Mouse (Mus musculus): ENCODE measurements around the gene Pard6b.

Pard6b gene

DNA sequence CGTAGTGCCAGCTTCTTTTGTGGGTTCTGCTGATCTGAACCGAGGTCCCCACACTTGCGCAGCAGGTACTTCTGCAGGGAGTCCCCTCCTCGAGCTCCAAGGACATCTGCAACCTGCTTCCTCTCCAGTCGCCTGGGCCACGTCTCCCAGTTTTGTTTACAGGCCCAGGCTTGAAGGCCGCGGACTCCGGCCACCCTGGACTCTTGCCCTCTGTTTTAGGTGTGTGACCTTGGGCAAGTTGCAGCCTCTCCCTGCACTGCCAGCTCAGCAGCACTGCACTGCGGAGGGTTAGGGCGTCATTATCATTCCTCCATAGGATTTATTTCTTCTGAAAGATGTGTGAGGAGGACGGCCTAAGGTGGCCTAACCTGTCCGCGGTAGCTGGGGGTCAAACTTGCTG, 47.0 kb downstream of the Pard6b start:
- no peak for DNase-seq (ENCODE audit: low spot score in 2 of 2)

DNA sequence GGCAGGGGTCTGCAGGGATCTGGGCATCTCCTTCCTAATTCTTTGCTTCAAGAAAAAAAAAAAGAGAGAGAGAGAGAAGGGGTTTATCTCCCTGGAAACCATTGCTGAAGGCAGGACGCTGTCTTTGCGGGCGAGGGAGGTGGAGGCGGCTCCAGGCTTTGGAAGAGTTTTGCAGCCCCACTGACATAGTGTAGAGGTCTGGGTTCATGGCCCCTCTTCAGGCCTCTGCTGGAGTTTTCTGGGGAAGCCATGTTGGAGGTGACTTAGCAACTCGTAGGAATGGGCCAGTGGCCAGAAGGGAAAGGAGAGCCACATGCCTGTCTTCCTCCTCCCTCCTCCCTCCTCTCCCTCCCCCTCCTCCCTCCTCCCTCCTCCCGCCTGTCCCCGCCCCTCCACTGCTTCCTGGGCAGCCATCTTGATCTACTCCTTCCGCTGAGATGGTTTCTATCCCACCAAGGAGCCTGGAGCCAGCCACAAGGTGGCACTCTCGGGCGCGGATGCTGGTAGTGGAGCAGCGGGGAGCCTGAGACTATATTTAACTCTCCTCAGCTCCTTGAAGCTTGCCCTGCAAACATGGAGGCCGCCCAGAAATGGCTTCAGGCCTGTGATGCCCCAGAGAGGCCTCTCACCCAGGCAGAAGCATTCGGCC, 47.5 kb downstream of the Pard6b start:
- peak; percentile 88 to 93 for DNase-seq (ENCODE audit: low spot score in 2 of 2)

DNA sequence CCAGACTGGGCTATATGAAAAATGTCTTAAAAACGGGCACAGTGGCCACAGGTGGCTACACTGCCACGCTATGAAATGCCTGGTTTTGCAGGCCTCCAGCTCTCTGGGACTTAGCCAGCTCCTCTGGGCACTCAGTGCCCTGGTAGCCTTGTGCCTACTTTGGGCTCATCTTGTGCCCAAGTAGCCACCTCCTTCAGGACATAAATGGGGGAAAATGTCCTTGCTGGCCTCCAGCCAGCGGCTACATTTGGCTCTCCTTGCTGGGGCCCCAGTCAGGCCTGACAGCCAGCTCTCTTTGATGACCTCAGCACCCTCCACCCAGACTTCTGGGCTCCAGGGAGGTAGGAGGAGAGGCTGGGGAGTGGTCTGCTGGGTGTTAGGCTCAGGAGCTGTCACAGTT, 49.2 kb downstream of the Pard6b start:
- DNase-seq (ENCODE audit: low spot score in 2 of 2) = no peak

DNA sequence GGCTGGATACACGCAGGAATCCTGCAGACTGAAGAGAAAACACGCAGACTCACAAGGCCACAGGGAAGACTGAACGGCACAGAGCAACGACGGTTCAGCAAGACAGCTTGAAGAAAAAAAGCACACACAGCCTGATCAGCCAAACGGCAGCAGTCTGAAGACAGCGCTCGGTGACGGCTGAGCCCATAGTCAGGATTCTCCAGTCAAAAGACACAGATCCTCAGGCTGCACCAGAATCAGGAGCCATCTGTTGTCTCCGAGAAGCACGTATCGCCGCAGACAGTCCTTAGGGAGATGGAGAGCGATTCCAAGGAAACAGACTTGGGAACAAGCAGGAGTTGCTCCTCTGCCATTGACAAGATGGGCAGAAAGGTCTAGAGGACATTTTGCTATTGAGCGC, 56.4 kb downstream of the Pard6b start:
- DNase-seq (ENCODE audit: low spot score in 2 of 2) = no peak

DNA sequence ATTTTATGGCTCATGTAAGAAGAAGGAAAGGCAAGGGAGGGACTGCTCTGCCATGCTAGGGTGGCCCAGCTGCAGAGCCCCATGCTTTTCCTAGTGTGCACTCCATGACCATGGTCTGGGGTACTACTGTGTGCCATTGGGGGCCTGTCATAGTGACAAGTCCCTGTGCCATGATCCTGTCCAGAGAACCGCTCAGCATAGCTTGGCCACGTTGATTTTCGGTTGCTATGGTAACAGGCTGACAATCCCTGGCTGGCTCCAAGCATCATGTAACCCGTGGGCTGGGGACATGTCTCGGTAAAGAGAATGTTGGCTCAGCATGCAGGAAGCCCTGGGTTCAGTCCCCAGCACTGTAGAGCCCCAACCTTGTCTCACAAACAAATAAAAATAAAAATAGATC, 63.0 kb downstream of the Pard6b start:
- DNase-seq (ENCODE audit: low spot score in 2 of 2) = peak in 1 of 2 experiments; percentile 19

DNA sequence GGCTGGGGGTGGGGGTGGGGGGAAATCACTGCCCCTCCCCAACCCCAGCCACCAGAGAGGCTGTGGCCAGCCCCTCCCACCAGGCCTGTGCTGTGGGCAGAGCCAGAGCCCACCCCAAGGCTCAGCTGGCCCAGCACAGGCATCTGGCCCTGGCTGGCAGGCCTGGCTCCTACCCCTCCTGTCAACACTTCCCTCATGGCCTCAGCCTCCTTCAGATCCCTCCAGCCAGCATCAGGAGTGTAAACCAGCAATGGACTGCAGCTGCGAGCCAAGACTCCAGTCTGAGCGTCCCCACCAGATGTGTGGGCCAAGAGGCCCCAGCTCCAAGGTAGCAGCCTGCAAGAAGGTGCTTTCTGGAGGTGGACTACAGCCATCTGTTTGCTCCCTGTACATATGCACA, 64.6 kb downstream of the Pard6b start:
- no peak for DNase-seq (ENCODE audit: low spot score in 2 of 2)

DNA sequence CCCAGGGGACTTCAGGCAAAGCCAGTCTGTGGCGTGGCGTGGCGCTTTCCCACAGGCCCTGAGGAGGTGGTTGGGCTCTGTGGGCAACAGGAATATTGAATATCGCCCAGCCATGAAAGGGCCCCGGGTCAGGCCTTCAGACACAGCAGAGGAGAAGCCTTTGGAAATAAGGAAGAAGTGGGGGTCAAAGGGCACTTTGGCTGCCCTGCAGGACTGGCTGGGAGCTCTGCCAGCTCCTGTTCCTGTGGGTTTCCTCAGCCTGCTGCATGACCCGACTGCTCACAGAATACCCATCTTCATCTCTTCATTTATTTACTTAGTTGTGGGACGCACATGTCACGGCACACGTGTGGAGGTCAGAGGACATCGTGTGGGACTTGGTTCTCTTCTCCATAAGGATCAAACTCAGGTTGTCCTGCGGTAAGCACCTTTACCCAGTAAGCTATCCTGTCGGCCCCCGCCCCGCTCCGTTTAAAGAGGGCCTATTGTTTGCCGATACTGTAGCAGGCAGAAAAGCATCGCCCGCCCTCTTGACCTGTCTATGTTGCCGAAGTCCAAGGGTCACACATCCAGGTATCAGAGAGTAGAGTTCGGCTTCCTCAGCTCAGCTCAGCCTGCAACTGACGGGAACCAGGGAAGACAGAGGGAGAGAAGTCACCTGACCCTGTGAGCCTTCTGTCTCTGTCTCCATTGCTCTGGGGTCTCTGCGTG, 67.1 kb downstream of the Pard6b start:
- DNase-seq (ENCODE audit: low spot score in 2 of 2) = no peak

DNA sequence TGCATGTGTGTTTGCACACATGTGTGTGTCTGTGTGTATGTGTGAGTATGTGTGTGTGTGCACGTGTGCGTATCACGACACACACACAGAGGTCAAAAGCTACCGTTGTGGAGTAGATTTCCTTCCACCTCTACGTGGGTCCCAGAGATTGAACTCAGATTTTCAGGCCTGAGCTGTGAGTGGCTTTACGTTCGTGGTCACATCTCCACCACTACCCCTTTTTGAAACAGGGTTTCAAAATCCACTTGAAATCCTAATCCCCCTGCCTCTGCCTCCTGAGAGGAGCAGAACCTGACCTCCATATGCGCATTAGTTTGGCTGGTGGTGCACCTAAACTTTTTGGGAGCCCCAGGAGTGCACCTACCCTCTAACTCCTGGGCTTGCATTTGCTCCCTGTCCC, 68.4 kb downstream of the Pard6b start:
- DNase-seq (ENCODE audit: low spot score in 2 of 2) = no peak
